Mouse (Mus musculus): ENCODE data around the gene Shroom3. TPM values are rescaled to one million over a fixed set of nuclear protein-coding genes. Genes with fewer than 3 reads are reported as not detected.

Gene Shroom3
- polyA plus RNA-seq, 1 experiment from 2014 or later = 12.9 TPM

DNA sequence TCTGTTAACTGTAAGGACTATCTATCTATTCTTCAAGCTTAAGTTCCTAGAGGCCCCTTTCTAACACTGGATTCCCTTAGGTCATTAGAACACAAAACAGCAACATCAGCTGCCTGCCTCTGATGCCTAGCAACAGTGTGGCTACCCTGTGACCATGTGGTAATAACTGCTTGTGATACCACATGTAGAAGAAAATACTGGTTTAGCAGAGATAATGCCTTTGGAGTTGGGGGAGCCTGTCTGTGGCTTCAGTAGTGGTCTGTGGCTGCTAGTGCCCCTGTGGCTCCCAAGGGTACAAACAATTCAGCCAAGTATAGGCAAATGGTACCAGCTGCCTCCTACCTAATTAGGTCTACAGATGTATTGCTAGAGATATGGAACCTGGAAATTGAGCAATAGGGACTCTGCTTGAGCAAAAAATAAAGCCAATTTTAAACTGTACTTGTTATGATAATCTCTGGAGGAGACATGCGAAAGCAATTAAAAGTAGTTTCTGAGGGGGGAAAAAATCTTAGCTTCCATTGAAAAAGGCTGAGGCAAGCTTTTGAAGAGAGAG lies 213.6 kb downstream of the Shroom3 start:
- Histone ChIP-seq H3K4me3 (ENCODE audit: low read depth, low read length) (no peak overlapping the region), H3K27ac (ENCODE audit: low read depth) (peak overlapping the region; percentile 83; the same call in 1 of the 2 replicates), H3K4me2 (ENCODE audit: low read length) (peak overlapping the region; percentile 87), H3K9ac (ENCODE audit: low read length) (no peak overlapping the region), H3K9me3 (ENCODE audit: control insufficient read depth, low read length) (no peaks in the 10 kb centered on the region), H3K4me1 (replicated peaks; ENCODE audit: control insufficient read depth, insufficient read depth, low read length) (peaks cover 26% of the 10 kb centered on the region), H3K27me3 (replicated peaks; ENCODE audit: control insufficient read depth, insufficient read depth, low read length) (no peaks in the 10 kb centered on the region), H3K36me3 (ENCODE audit: control insufficient read depth, insufficient read depth, low read length) (peaks cover 5% of the 10 kb centered on the region; the same call in 1 of the 2 replicates)
- DNase-seq (ENCODE audit: low spot score) = no peak
- ATAC-seq (replicated peaks; ENCODE audit: low FRiP score, low TSS enrichment, low read depth) = no peak
- 72% methylated on average over 1 of the region's 1 CpGs for WGBS

DNA sequence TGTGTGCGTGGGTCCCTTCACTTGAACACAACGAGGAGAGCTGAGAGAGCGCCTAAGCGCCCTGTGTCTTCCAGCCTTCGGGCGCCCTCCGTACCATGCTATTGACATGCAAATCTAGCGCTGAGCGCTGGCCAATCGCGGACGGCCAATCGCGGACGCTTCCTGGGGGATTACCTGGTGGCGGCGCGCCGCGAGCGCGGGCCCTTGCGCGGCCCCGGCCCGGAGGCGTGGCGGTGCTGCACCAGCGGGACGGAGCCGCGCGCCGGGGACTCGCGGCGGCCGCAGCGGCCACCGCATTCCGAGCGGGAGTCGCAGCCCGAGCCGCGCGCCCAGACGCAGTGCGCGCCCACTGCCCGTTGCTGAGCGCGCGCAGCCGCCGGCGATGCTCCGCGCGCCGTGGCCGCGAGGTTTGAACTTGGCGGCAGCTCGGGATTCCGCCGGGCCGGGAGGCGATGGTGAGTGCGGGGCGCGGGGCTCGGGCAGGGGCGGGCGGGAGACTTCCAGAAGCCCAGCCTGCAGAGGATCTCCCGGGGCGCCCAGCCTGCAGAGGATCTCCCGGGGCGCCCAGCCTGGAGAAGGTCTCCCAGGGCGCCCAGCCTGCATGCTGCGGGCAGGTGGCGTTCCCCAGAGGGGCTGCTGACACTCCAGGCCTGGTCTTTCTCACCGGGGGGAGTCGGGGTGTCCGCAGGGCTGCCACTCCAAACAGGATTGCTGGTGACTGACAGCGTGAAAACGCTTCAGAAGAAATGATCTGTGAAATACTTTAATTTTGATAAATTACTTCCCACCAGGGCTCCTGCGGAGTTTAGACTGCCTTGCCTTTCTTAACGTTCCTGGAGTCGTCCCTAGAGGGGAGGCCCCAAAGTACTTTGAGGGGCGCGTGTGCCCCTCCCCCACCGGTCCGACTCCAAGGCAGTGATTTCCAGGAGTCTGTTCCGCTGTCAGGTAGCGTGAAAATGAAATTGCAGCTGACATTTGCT lies 214.8 kb downstream of the Shroom3 start:
- H3K4me3 ChIP-seq (ENCODE audit: low read depth, low read length) = peak overlapping the region; percentile 75
- H3K36me3 ChIP-seq (ENCODE audit: control insufficient read depth, insufficient read depth, low read length) = peaks cover 5% of the 10 kb centered on the region; the same call in 1 of the 2 replicates

DNA sequence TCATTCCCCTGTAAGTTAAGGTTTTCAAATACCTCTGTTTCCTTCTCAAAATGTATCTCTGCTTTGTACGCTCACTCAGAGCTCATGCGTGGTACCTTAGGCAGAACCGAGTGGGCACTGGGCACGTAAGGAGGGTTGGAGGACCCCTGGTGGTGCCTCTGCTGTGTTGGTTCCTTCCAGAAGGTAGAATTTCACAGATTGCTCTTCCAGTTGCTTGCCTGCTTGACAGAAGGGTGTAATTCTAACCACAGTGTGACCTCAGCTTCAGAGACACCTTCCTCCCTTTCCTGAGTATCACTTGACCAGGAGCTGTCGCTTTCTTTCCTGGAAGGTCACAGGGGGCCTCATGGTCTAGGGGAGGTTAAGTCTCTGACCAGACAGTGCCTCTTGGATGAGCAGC lies 217.2 kb downstream of the Shroom3 start:
- ATAC-seq (replicated peaks; ENCODE audit: low FRiP score, low TSS enrichment, low read depth) = no peak
- WGBS = 46% methylated on average over 5 of the region's 5 CpGs
- Histone ChIP-seq H3K4me3 (ENCODE audit: low read depth, low read length) (peak overlapping the region; percentile 75), H3K36me3 (ENCODE audit: control insufficient read depth, insufficient read depth, low read length) (peaks cover 5% of the 10 kb centered on the region; the same call in 1 of the 2 replicates), H3K9me3 (ENCODE audit: control insufficient read depth, low read length) (no peaks in the 10 kb centered on the region), H3K4me1 (replicated peaks; ENCODE audit: control insufficient read depth, insufficient read depth, low read length) (peaks cover 19% of the 10 kb centered on the region), H3K9ac (ENCODE audit: low read length) (peak overlapping the region; percentile 73; the same call in 1 of the 2 replicates), H3K27ac (ENCODE audit: low read depth) (no peak overlapping the region; the same call in 1 of the 2 replicates), H3K27me3 (replicated peaks; ENCODE audit: control insufficient read depth, insufficient read depth, low read length) (no peaks in the 10 kb centered on the region), H3K4me2 (ENCODE audit: low read length) (peak overlapping the region; percentile 87)
- DNase-seq (ENCODE audit: low spot score) = no peak

More for the DNA sequence above, 214.8 kb downstream of the Shroom3 start:
- no peaks in the 10 kb centered on the region for H3K27me3 ChIP-seq (replicated peaks; ENCODE audit: control insufficient read depth, insufficient read depth, low read length)
- H3K9ac ChIP-seq (ENCODE audit: low read length) = peak overlapping the region; percentile 73
- ATAC-seq (replicated peaks; ENCODE audit: low FRiP score, low TSS enrichment, low read depth) = peak; percentile 93
- peaks cover 18% of the 10 kb centered on the region for H3K4me1 ChIP-seq (replicated peaks; ENCODE audit: control insufficient read depth, insufficient read depth, low read length)
- peak overlapping the region; percentile 87 for H3K4me2 ChIP-seq (ENCODE audit: low read length)
- H3K27ac ChIP-seq (ENCODE audit: low read depth) = peak overlapping the region; percentile 83
- no peaks in the 10 kb centered on the region for H3K9me3 ChIP-seq (ENCODE audit: control insufficient read depth, low read length)
- WGBS = under 1% methylated on average over 94 of the region's 96 CpGs
- DNase-seq (ENCODE audit: low spot score) = peak; percentile 90

DNA sequence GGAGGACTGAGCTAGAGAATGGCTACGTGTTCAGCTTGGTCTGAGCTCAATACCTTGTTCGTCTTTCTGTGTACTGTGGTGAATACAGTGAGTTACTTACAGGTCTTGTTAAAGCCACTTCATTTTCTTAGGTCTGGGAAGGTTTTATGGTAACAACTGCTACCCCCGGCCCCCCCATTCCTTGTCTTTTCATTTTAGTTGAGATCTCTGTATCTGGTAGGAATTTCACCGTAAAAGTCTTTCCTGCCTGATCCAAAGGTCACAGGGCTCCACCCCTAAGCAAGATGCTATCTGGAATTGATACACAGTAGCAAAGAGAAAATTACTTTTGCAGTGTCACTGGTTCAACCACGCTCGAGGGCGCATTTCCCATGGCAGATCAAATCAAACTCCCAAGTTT lies 218.6 kb downstream of the Shroom3 start:
- Histone ChIP-seq H3K4me2 (ENCODE audit: low read length) (0 out of 2 replicates have a peak overlapping the region, but pooled peaks have one; percentile 6), H3K27ac (ENCODE audit: low read depth) (no peak overlapping the region), H3K4me3 (ENCODE audit: low read depth, low read length) (no peak overlapping the region), H3K27me3 (replicated peaks; ENCODE audit: control insufficient read depth, insufficient read depth, low read length) (no peaks in the 10 kb centered on the region), H3K36me3 (ENCODE audit: control insufficient read depth, insufficient read depth, low read length) (peaks cover 5% of the 10 kb centered on the region; the same call in 1 of the 2 replicates), H3K4me1 (replicated peaks; ENCODE audit: control insufficient read depth, insufficient read depth, low read length) (peaks cover 21% of the 10 kb centered on the region), H3K9me3 (ENCODE audit: control insufficient read depth, low read length) (no peaks in the 10 kb centered on the region), H3K9ac (ENCODE audit: low read length) (no peak overlapping the region)
- WGBS = 53% methylated on average over 7 of the region's 7 CpGs
- DNase-seq (ENCODE audit: low spot score) = no peak
- no peak for ATAC-seq (replicated peaks; ENCODE audit: low FRiP score, low TSS enrichment, low read depth)

DNA sequence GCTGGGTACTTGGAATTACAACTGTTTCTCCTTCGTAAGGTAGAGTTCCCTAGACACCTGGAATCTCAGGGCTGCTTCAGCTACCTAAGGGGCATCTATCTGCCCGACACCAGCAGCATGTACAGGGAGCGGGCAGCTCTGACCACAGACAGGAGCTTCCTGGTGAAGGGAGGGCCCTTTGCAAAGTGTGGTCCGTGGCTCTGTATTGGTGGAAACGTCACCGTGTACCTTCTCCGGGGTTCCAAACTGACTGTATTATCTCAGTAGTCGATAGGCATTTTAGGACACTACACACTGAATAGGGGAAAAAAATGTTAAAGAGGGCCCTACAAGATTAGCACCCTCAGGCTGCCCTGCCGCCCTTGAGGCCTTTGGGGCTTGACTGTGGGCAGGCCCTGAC lies 221.9 kb downstream of the Shroom3 start:
- H3K4me3 ChIP-seq (ENCODE audit: low read depth, low read length) = no peak overlapping the region
- no peak for DNase-seq (ENCODE audit: low spot score)
- WGBS = 60% methylated on average over 9 of the region's 9 CpGs
- no peak overlapping the region for H3K4me2 ChIP-seq (ENCODE audit: low read length)
- no peaks in the 10 kb centered on the region for H3K27me3 ChIP-seq (replicated peaks; ENCODE audit: control insufficient read depth, insufficient read depth, low read length)
- no peak overlapping the region for H3K9ac ChIP-seq (ENCODE audit: low read length)
- H3K27ac ChIP-seq (ENCODE audit: low read depth) = peak overlapping the region; percentile 69
- no peak for ATAC-seq (replicated peaks; ENCODE audit: low FRiP score, low TSS enrichment, low read depth)
- H3K36me3 ChIP-seq (ENCODE audit: control insufficient read depth, insufficient read depth, low read length) = peaks cover 12% of the 10 kb centered on the region
- H3K4me1 ChIP-seq (replicated peaks; ENCODE audit: control insufficient read depth, insufficient read depth, low read length) = peaks cover 18% of the 10 kb centered on the region
- H3K9me3 ChIP-seq (ENCODE audit: control insufficient read depth, low read length) = peaks cover 12% of the 10 kb centered on the region

DNA sequence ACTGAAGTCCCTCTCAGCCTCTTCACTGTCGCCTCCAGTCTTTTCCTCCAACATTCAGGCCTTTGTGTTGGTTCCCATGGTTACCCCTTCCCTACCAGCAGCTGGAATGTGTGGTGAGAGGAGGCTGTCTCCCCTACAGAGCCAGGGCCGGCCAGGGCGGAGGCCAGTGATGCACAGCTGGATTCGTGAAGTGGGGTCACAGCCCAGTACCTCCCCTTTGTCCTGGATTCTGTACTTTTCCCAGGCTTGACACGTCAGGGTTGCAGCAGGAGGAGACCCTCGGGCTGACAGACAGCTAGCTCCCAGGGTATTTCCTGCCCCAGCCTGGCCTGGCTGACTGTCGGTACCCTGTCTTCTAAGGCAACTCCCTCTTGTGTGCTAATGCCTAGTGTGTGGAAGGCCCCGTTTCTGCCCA lies 222.4 kb downstream of the Shroom3 start:
- Histone ChIP-seq H3K9me3 (ENCODE audit: control insufficient read depth, low read length) (peaks cover 12% of the 10 kb centered on the region), H3K27ac (ENCODE audit: low read depth) (peak overlapping the region; percentile 69), H3K4me3 (ENCODE audit: low read depth, low read length) (no peak overlapping the region), H3K4me2 (ENCODE audit: low read length) (no peak overlapping the region), H3K27me3 (replicated peaks; ENCODE audit: control insufficient read depth, insufficient read depth, low read length) (no peaks in the 10 kb centered on the region), H3K9ac (ENCODE audit: low read length) (no peak overlapping the region), H3K4me1 (replicated peaks; ENCODE audit: control insufficient read depth, insufficient read depth, low read length) (peaks cover 14% of the 10 kb centered on the region), H3K36me3 (ENCODE audit: control insufficient read depth, insufficient read depth, low read length) (peaks cover 15% of the 10 kb centered on the region)
- DNase-seq (ENCODE audit: low spot score) (peak; percentile 69), ATAC-seq (replicated peaks; ENCODE audit: low FRiP score, low TSS enrichment, low read depth) (peak; percentile 71)
- 18% methylated on average over 8 of the region's 8 CpGs for WGBS

DNA sequence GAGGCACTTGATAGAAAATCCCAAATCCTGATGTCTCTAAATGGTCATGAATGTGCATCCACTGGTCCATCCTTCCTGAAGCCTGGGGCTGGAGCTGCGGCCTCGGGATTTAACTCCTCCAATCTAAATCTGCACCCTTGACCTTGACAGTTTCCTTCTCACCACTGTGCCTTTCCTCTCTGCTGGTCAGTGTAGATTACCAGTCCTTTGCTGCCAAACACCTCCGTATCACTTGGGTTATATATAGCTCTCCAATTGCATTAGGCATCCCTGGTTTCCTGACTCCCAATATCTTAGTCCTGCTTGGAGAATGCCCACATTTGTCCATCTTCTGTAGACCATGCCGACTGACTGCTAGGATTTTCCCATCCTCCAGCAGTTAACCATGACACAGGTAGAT lies 225.0 kb downstream of the Shroom3 start:
- H3K4me2 ChIP-seq (ENCODE audit: low read length) = no peak overlapping the region
- H3K9ac ChIP-seq (ENCODE audit: low read length) = no peak overlapping the region
- peaks cover 13% of the 10 kb centered on the region for H3K4me1 ChIP-seq (replicated peaks; ENCODE audit: control insufficient read depth, insufficient read depth, low read length)
- peaks cover 19% of the 10 kb centered on the region for H3K36me3 ChIP-seq (ENCODE audit: control insufficient read depth, insufficient read depth, low read length)
- H3K27me3 ChIP-seq (replicated peaks; ENCODE audit: control insufficient read depth, insufficient read depth, low read length) = no peaks in the 10 kb centered on the region
- no peak for ATAC-seq (replicated peaks; ENCODE audit: low FRiP score, low TSS enrichment, low read depth)
- peaks cover 12% of the 10 kb centered on the region for H3K9me3 ChIP-seq (ENCODE audit: control insufficient read depth, low read length)
- DNase-seq (ENCODE audit: low spot score) = no peak
- no peak overlapping the region for H3K27ac ChIP-seq (ENCODE audit: low read depth)
- H3K4me3 ChIP-seq (ENCODE audit: low read depth, low read length) = no peak overlapping the region
- 75% methylated on average over 4 of the region's 4 CpGs for WGBS

DNA sequence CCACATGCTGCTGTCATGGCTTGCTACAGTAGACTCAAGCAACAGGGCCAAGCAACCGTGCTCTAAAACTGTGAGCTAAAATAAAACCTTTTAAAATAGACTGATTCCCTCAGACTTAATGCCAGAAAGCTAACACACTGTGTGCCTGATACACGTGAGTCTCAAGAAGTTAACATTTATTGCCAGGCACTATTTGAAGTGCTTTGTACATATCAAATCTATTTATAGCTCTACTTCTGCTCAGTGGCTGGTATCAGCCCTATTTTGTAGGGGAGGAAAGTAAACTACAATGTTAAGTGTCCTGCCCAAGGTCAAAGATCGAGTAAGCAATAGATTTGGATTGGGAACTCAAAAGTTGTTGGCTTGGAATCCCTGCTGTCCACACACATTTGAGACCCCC lies 227.6 kb downstream of the Shroom3 start:
- DNase-seq (ENCODE audit: low spot score) (no peak), ATAC-seq (replicated peaks; ENCODE audit: low FRiP score, low TSS enrichment, low read depth) (no peak)
- H3K9ac ChIP-seq (ENCODE audit: low read length) = no peak overlapping the region
- no peak overlapping the region for H3K4me2 ChIP-seq (ENCODE audit: low read length)
- no peak overlapping the region for H3K27ac ChIP-seq (ENCODE audit: low read depth)
- peaks cover 12% of the 10 kb centered on the region for H3K9me3 ChIP-seq (ENCODE audit: control insufficient read depth, low read length)
- H3K27me3 ChIP-seq (replicated peaks; ENCODE audit: control insufficient read depth, insufficient read depth, low read length) = no peaks in the 10 kb centered on the region
- no peak overlapping the region for H3K4me3 ChIP-seq (ENCODE audit: low read depth, low read length)
- H3K36me3 ChIP-seq (ENCODE audit: control insufficient read depth, insufficient read depth, low read length) = peaks cover 19% of the 10 kb centered on the region; the same call in 1 of the 2 replicates
- H3K4me1 ChIP-seq (replicated peaks; ENCODE audit: control insufficient read depth, insufficient read depth, low read length) = peaks cover 16% of the 10 kb centered on the region
- WGBS = 58% methylated on average over 3 of the region's 3 CpGs

Measured in intestine, embryonic 14.5 days (tissue).